Mouse (Mus musculus): ENCODE data around the gene Rcl1. TPM values are rescaled to one million over a fixed set of nuclear protein-coding genes. Genes with fewer than 3 reads are reported as not detected.
A peak's percentile ranks its signal among the peaks of the same experiment; 100 is the strongest.

Gene Rcl1
- total RNA-seq, 2 experiments from 2014 or later: 12.5 to 13.3 TPM

DNA sequence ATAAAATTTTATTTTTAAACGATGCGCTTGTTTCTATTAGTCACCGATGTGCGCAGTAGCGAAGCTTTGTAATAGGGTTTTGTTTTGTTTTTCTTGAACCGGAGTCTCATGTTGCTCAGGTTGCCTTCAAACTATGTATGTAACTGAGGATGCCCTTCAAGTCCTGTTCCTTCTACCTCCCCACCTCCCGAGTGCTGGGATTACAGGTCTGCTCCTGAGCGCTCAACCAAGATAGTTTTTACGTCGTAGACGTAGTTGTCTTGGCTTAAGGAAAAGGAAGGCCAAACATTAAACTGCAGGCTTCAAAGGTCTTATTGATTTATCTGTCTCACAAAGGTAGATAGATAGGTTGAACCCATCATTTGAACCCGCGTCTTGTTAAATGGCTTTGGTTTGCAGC is 923 bp downstream of the Rcl1 start:
- intact Hi-C loops (cut with DNase I): no loop called here

DNA sequence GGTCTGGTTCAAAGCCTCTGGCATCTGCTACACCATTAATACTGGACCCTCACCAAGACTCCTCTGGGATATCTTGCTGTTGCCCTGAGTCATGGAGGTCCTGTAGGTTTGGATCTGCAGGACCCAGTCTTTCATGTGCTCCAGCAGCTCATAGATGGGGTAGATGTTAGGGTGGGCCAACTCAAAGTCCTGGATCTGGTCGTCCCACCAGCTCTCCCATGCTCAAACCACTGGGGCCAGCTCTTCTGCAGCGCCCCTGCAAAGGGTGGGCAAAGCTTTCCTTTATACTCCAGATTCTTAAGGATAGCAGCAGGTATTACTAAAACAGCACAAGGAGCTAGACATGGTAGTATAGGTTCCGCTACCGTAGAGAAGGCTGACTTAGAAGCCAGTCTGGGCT is 4.6 kb downstream of the Rcl1 start:
- intact Hi-C loops (cut with DNase I): no loop called here
- DNase-seq (ENCODE audit: low spot score in 2 of 2): no peak

More for the DNA sequence above, 923 bp downstream of the Rcl1 start:
- no peak for DNase-seq (ENCODE audit: low spot score in 2 of 2)

- intact Hi-C loops (cut with DNase I): no loop called here
- no peak for DNase-seq (ENCODE audit: low spot score in 2 of 2)
Observed at GRCm38 (mm10) chr19:29106261-29106660, 5.1 kb downstream of the Rcl1 start.

- intact Hi-C loops (cut with DNase I): no loop called here
- no peak for DNase-seq (ENCODE audit: low spot score in 2 of 2)
Observed at GRCm38 (mm10) chr19:29112662-29113061, 11.5 kb downstream of the Rcl1 start.

- intact Hi-C loops (cut with DNase I): no loop called here
- no peak for DNase-seq (ENCODE audit: low spot score in 2 of 2)
Observed at GRCm38 (mm10) chr19:29113746-29114649, 12.8 kb downstream of the Rcl1 start.

DNA sequence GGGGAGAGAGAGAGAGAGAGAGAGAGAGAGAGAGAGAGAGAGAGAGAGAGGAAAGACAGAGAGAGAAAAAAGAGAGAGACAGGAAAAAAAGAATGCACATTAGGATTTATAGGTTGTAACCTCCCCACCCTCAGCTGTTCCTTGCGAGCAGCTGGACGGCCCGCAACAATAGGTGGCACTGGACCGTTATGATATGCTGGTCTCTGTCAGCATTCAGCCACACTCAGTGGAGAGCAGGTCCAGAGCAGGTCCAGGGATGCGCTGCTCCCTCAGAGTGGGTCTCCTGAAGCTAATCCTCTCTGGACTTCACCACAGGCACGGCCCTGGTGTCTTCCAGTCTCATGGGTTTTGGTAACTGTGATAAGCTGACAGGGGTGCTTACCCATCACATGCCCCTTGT is 15.6 kb downstream of the Rcl1 start:
- DNase-seq (ENCODE audit: low spot score in 2 of 2): no peak
- intact Hi-C loops (cut with DNase I): no loop called here

DNA sequence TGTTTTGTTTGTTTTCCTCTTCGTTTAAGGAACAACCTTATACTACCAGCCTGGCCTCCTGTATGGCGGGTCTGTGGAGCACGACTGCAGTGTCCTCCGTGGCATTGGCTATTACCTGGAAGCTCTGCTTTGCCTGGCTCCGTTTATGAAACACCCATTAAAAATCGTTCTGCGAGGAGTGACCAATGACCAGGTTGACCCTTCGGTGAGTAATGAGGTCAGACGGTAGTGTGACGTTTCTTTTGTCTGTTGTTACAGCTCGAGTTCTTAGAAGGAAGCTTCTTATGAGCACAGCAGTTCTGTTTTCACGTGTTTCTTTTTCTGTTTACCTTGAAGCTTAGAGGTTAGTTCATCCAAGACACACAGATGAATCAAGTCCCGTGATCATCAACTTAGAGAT is 17.0 kb downstream of the Rcl1 start:
- DNase-seq (ENCODE audit: low spot score in 2 of 2): no peak
- intact Hi-C loops (cut with DNase I): no loop called here

GRCm38 (mm10) chr19:29120311-29120710 is 19.1 kb downstream of the Rcl1 start:
- DNase-seq (ENCODE audit: low spot score in 2 of 2): no peak
- intact Hi-C loops (cut with DNase I): no loop called here

DNA sequence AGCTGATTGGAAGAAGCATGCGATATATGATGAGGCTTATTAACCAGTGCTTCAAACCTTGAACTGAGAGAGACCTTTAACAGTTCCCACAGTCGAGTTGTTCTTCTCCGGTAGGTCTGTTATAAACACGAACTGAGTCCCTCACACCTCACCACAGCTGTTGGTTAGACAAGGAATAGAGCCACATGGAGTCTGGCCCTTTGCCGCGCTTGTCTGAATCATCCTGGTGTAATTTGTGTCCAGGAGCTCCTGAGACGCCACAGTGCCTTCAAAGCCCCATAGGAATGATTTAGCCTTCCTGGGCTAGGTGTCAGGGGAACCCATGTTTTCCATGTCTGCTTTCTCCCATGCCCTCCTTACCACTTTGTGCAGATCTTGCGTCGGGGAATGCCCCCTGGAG is 20.2 kb downstream of the Rcl1 start:
- DNase-seq (ENCODE audit: low spot score in 2 of 2): no peak
- intact Hi-C loops (cut with DNase I): no loop called here

DNA sequence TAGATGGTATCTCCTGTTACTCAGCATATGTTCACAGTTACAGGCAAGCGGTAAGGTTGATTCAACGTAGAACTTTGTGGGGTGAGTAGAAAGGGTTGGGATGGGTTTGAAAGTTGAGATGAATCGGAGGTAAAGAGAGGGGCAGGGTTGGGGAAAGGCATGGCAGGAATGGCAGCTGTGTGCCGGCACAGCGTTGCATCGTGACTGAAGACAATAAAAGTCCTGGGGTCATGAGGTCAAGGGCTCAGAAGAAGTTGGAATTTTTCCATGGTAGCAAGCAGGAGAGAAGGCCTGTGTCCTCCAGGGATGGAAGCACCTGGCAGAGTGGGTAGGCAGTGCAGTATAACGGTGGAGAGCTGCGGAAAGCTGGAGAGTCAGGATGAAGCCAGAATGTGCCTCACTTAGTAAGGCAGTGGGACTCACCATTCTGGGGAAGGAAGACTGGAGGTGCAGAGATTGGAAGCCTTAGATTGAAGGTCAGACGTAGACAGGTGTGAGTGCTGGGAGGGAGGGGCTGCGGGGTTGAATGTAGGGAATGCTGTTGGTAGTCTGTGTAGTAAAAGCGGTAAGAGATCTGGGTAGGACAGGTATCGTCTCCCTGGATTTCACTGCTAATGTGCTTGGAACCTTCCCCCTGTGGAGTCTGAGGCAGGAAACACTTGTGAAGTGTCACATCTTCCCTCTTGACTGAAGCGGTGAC is 23.9 kb downstream of the Rcl1 start:
- intact Hi-C loops (cut with DNase I): no loop called here
- DNase-seq (ENCODE audit: low spot score in 2 of 2): no peak

GRCm38 (mm10) chr19:29126347-29127015 is 25.3 kb downstream of the Rcl1 start:
- DNase-seq (ENCODE audit: low spot score in 2 of 2): no peak
- intact Hi-C loops (cut with DNase I): no loop called here

GRCm38 (mm10) chr19:29127331-29127730 is 26.2 kb downstream of the Rcl1 start:
- DNase-seq (ENCODE audit: low spot score in 2 of 2): no peak
- intact Hi-C loops (cut with DNase I): no loop called here

DNA sequence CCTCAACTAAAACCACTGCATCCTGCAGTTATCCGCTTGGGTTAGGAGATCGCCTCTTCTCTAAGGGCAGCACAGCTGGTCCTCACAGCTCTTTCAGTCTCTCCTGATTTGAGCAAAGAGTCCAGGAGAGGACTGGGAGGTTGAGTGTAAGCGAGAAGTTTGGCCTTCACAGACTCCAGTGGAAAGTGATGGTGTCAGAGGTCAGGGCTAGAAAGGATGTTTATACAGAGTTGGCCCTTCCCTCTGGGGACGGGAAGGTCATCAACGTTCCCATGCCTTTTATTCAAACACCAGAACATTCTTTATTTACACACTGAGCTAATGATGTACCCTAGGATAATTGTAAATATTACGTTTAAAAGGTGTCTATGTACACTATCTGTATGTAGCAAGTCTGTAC is 27.0 kb downstream of the Rcl1 start:
- intact Hi-C loops (cut with DNase I): no loop called here
- DNase-seq (ENCODE audit: low spot score in 2 of 2): no peak

GRCm38 (mm10) chr19:29129551-29129950 is 28.4 kb downstream of the Rcl1 start:
- intact Hi-C loops (cut with DNase I): no loop called here
- no peak for DNase-seq (ENCODE audit: low spot score in 2 of 2)

- intact Hi-C loops (cut with DNase I): no loop called here
- DNase-seq (ENCODE audit: low spot score in 2 of 2): no peak
Observed at GRCm38 (mm10) chr19:29131171-29131570, 30.0 kb downstream of the Rcl1 start.

DNA sequence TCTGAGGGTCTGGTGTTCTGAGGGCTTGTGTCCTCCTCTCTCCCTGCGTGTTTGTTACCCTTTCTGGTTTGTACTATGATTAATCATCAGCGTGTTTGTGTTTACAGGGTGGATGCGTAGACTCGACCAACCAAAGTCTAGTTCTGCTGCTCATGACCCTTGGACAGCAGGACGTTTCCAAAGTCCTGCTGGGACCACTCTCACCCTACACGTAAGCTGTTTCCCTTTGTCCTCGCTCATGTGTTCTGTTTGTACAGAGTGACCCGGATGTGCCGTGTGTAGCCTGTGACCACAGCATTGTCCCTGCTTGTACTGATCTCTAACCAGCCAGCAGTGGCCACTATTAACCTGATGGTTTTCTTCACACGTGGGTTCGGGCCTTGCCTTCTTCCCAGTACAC is 33.1 kb downstream of the Rcl1 start:
- DNase-seq (ENCODE audit: low spot score in 2 of 2): no peak
- intact Hi-C loops (cut with DNase I): no loop called here

GRCm38 (mm10) chr19:29135172-29135736 is 34.1 kb downstream of the Rcl1 start:
- intact Hi-C loops (cut with DNase I): no loop called here

DNA sequence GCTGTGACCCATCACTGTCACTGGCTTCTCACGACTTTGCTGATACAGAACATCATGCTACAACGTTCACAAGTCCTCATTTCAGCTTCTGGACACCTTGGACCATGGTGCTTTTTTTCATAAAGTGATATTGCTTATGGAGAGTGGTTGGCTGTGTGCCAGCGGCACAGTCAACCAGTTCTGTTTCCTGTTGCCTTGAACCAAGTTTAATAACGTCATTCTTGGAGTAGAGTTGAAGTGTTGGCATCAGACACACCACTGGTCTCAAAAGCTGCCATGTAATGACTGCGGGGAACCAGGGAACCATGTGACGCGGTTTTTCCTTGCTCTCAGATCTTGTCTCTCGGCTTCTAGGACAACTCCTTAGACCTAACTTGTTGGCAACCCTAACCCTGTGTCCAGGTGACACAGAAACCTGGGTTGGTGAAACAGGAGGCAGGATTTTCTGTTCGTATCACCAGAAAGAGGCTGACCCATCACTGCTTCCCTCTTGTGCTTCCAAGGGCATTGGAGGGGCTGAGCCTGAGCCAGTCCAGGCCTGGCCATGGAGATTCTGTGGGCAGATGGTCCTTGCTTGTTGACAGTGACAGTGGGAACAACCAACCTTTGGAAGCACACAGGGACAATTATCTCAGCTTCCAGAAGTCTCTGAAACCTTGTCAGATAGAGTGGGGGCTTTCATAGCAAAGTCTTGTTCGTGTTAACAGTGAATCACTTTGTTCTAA is 37.5 kb downstream of the Rcl1 start:
- no peak for DNase-seq (ENCODE audit: low spot score in 2 of 2)
- intact Hi-C loops (cut with DNase I): no loop called here

More at GRCm38 (mm10) chr19:29135172-29135736, 34.1 kb downstream of the Rcl1 start:
- DNase-seq (ENCODE audit: low spot score in 2 of 2): no peak

- DNase-seq (ENCODE audit: low spot score in 2 of 2): peak in 1 of 2 experiments; percentile 33
- intact Hi-C loops (cut with DNase I): no loop called here
Observed at GRCm38 (mm10) chr19:29139699-29140456, 38.7 kb downstream of the Rcl1 start.
